Mouse (Mus musculus) c-Kit-positive CD71-positive TER-119-positive erythroid progenitor cells, embryonic 14.5 days (primary cell): ENCODE data around the gene Zfp94.
A peak's percentile ranks its signal among the peaks of the same experiment; 100 is the strongest.
"Not testable (repeated sequence)": the region's sequence is repeated elsewhere in the genome, so short reads cannot be mapped to it uniquely, and the experiment has no call there.

Experiments used
- DNase-seq: peaks from one replicate; pipeline ENCODE4 v3.0.0-alpha.2; 2013; ENCODE audit warnings: low spot score

Zfp94 gene

DNA sequence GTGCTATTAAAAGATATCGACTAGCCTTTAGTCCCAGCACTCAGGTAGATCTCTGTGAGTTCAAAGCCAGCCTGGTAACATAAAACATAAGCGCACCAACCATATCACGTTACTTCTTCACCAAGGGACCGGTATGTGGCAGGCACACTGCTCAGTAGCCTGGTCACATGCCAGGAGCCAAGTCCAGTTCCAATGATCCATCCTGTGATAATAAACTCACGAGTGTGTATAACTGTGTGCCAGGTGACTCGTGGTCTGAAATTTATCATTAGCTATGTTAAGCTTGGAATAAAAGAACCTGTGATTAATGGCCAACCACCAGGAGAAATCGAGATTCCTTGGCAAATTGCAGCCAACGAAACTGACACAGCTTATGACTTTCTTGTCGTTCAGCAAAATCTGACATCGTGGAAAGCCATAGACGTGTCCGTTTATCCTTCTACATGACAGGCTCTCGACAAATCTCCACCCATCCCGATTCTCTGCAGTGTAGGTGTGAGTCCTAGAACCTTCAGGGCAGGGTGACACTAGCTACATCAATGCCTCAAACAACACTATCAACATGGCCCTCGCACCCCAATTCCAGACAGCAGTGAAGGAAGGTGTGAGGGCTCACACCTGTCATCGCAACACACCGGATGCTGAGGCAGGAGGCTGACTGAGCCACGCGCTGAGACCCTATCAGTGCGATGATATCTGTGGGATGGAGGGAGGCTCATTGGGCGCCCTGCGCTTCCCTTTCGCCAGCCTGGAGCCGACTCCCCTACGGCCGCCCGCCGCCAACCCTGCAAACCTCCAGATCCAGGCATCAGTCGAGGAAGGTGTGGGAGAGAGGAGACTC lies 520 bp downstream of the Zfp94 start:
- peak; percentile 9 for DNase-seq

DNA sequence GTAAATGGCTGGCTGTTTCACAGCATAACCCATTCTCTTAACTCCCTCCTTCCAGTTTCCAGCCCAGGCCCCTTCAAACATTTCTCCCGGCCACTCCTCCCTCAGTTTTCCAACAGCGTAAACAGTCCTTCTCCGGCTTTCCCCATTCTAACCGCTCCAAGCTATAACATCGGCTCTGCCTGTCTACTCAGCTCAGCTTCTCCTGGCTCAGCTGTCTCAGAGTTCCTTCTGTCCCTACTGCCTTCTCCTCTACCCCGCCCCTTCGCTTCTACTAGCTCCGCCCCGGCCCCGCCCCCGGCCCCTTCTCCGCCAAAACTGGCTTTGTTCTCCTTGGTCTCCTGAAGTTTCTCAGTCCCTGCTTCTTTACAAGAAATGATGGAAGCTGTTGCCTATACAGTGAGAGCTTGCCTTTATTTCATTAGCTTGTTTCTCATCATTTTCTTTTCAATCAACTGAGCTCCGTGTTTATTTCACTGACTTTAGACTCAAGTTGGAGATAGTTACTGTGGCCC lies 15.6 kb downstream of the Zfp94 start, which contains the start of gene Zfp61:
Zfp61 (minus strand) TSS at position 462 of the 512 bp plus-strand sequence.
- peak; percentile 52 for DNase-seq

DNA sequence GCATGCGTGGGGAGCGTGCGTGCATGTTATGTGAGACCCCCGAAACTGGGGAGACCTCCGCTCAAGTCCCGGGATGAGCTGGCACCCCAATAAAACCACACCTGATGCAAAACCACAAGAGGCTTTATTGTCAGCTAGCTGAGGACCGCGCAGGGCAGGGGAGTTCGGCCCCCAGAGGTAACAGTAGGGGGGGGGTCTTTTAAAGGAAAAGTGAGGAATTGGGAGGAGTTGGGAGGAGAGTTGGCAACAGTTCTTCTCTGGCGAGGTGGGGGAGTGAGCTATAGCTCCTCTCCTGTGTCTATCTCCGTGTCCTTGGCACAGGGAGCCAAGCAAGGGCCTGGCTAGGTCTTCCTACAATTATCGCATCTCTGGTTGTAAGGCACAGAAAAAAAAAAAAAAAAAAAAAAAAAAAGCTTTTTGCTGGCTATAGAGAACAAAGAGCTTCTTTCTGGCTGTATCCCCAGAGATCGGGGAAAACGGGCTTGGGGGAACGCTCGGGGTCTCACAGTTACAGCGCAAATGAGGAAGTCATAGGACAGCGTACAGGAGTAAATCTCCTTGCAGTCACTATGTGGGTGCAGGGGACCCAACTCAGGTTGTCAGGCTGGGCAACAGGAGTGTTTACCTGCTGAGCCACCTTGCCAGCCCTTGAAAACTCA lies 16.5 kb downstream of the Zfp94 start:
- no peak for DNase-seq

DNA sequence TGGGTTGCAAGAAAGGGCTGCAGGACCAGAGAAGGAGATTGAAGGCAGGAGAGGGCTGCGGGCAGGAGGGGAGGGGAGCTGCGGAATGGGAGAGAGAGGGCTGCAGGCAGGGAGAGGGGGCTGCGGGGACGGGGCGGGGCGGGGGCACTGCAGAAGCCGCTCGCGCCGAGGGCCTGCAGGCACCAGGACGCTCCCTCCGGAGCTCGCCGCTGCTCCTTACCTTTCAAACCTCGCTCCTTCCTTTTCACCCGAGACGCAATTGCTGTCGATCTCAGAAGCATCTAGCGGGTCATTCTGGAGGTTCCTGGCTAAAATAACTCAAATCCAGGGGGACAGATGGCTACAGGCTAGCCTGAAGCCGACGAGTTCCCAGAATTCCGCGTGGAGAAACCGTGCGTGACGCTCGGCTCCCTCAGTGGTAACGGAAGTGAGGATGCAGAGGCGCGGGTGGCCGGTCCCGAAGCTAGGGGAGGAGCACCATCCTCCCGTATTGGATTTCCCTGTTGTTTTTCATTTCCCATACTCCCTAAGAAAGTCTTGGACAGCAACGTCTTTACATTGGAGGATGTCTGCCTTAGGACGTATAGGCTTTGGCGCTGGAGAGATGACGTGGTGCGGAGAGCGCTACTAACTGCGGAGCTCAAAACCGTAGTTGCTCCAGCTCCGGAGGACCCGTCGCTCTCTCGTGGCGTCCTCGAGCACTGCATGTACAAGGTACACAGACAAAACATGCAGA lies 17.3 kb downstream of the Zfp94 start:
- peak; percentile 79 for DNase-seq

DNA sequence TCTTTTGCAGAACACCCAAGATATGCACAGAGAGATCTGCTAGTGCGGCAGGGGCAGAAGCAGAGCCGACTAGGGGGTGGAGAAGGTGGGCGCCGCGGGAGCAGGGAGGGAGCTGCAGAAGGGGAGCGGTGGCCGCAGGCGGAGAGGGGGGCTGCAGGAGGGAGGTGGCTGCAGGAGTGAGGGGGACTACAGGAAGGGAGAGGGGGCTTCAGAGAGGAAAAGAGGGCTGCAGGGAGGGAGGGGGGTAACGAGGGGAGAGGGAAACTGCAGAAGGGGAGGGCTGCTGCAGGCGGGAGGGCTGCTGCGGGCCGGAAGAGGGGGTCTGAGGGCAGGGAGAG lies 17.9 kb downstream of the Zfp94 start:
- no peak for DNase-seq

GRCm38 (mm10) chr7:24297361-24298095 lies 18.9 kb downstream of the Zfp94 start:
- no peak for DNase-seq

GRCm38 (mm10) chr7:24296386-24296785 lies 20.1 kb downstream of the Zfp94 start:
- no peak for DNase-seq

- no peak for DNase-seq
These were observed 21.1 kb downstream of the Zfp94 start for GRCm38 (mm10) chr7:24295376-24295775.

- no peak for DNase-seq
These were observed 21.7 kb downstream of the Zfp94 start for GRCm38 (mm10) chr7:24294763-24295162.

GRCm38 (mm10) chr7:24293061-24293851 lies 23.2 kb downstream of the Zfp94 start:
- no peak for DNase-seq

- DNase-seq: no peak
These were observed 24.9 kb downstream of the Zfp94 start for GRCm38 (mm10) chr7:24291387-24292090.

DNA sequence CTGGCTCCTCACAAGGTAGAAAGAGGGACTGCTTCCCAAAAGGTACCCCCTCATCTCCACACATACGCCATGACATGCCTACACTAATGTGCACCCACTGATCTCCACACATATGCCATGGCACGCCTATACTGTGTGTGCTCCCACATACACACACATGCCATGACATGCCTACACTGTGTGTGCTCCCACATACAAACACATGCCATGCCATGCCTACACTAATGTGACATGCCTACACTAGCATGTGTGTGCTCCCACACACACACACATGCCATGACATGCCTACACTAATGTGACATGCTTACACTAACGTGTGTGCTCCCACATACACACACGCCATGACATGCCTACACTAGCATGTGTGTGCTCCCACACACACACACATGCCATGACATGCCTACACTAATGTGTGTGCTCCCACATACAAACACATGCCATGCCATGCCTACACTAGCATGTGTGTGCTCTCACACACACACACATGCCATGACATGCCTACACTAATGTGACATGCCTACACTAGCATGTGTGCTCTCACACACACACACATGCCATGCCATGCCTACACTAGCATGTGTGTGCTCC lies 26.3 kb downstream of the Zfp94 start:
- DNase-seq: no peak

DNA sequence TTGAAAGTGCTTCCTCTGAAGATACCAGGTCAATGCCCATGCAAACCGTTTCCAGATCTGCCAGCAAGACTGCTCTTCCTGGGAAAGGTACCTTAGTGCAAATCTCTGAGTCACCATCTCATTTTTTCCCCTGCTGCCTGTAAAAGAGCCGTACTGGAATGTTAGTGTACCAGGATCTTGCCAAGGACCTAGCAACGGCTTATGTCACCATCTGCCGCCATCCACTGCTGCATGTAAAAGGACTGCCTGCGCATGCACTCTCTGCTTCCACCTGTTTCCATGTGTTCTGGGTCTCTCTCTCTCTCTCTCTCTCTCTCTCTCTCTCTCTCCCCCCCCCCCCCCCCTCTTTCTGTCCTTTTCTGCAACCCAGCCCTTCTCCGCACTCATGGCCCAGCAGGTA lies 28.0 kb downstream of the Zfp94 start:
- no peak for DNase-seq

GRCm38 (mm10) chr7:24287670-24288069 lies 28.8 kb downstream of the Zfp94 start:
- no peak for DNase-seq

DNA sequence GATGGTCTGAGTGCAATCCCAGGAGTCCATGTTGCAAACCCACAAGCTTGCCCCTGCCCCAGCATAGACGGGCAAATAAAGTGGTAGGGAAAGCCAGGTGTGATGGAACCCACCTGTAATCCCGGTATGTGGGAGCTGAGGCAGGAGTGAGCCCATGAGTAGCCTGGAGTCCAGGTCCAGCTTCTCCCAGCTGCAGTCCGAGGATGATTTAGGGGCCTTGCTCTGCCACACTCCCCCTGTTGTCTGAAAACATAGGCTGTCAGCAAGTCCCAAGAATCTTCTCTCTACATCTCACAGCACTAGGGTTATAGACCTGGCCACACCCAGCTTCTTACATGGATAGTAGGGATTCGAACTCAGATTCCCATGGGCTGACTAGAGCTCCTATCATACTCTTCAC lies 29.6 kb downstream of the Zfp94 start:
- no peak for DNase-seq

- DNase-seq: no peak
These were observed 30.4 kb downstream of the Zfp94 start for GRCm38 (mm10) chr7:24286090-24286489.

DNA sequence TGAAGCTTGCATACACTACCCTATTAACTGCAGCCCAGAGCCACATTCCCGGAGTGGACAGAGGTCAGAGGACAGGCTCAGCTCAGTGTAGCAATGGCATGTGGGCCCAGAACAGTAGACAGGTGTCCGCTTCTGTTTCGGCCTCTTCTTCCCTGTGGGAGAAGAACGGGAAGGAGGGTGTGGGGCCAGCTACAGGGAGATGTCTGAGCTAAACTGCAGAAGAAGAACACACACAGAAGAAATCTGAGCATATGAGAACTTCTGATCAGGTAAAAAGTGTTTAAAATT lies 35.7 kb downstream of the Zfp94 start:
- no peak for DNase-seq

DNA sequence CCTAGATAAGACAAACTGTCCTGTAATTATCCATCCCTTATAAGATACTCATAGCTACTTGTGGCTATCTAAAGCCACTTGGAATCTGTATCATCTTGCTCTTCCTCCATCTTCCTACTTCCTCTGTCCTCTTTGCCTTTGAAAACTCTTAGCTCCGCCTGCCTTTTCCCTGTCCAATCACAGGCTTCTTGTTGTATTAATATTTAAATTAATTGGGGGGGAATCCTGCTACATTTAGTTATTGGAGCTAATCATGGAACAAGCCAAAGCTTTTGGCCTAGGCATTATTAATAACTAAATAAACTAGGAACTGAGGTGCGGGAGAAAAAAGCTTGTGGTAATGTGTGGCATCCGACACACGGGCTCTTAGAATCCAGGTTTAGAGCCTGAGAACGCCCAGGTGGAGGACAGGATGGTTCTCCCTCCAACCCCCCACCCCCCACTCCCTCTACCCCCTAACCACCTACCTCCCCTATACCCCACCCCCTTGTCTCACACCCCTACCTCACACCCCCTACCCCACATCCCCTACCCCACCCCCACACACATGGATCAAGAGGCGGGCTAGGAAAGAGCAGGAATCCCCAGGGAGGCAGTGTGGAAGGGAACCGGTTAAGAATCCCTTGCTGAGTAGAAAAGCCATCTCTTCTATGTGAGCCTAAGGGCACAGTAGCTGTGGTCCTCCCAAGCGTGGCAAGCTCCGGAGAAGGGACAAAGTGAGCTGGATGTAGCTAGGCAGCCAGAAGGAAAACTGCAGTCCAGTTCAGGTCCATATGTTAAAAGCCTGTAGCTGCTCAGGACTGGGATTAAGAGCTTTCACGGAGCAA lies 36.2 kb downstream of the Zfp94 start:
- no peak for DNase-seq

GRCm38 (mm10) chr7:24278771-24279170 lies 37.7 kb downstream of the Zfp94 start:
- not testable (repeated sequence) for DNase-seq
